Mouse (Mus musculus) left cerebral cortex, adult 11 months (tissue): ENCODE data around the gene Basp1.

ENCODE experiments used
- DNase-seq: peaks from one replicate; pipeline ENCODE4 v3.0.0; 2022; ENCODE audit warnings: low spot score

The Basp1 gene

GRCm38 (mm10) chr15:25363636-25364035 is 49.9 kb downstream of the Basp1 start:
- DNase-seq, result no peak

GRCm38 (mm10) chr15:25360825-25361224 is 52.7 kb downstream of the Basp1 start:
- no peak for DNase-seq

GRCm38 (mm10) chr15:25358680-25359097 is 54.9 kb downstream of the Basp1 start:
- no peak for DNase-seq

GRCm38 (mm10) chr15:25355339-25355738 is 58.2 kb downstream of the Basp1 start:
- DNase-seq, result no peak

GRCm38 (mm10) chr15:25354738-25355137 is 58.8 kb downstream of the Basp1 start:
- no peak for DNase-seq

- DNase-seq, result no peak
Measured at GRCm38 (mm10) chr15:25353498-25353897, 60.1 kb downstream of the Basp1 start.

GRCm38 (mm10) chr15:25343263-25343662 is 70.3 kb downstream of the Basp1 start:
- no peak for DNase-seq

GRCm38 (mm10) chr15:25335277-25335676 is 78.3 kb downstream of the Basp1 start:
- DNase-seq, result no peak

- no peak for DNase-seq
Measured at GRCm38 (mm10) chr15:25331877-25332445, 81.6 kb downstream of the Basp1 start.

GRCm38 (mm10) chr15:25330946-25331345 is 82.6 kb downstream of the Basp1 start:
- DNase-seq, result no peak

- DNase-seq, result no peak
Measured at GRCm38 (mm10) chr15:25322601-25323000, 91.0 kb downstream of the Basp1 start.

- DNase-seq, result no peak
Measured at GRCm38 (mm10) chr15:25322111-25322510, 91.5 kb downstream of the Basp1 start.

- DNase-seq, result no peak
Measured at GRCm38 (mm10) chr15:25321636-25322035, 91.9 kb downstream of the Basp1 start.

GRCm38 (mm10) chr15:25314471-25314870 is 99.1 kb downstream of the Basp1 start:
- no peak for DNase-seq
